Mouse (Mus musculus) heart, embryonic 10.5 days (tissue): ENCODE measurements around the gene Ssbp4. TPM values are rescaled to one million over a fixed set of nuclear protein-coding genes. Genes with fewer than 3 reads are reported as not detected.
"Not testable (repeated sequence)": the region's sequence is repeated elsewhere in the genome, so short reads cannot be mapped to it uniquely, and the experiment has no call there.

Experiments used
- DNase-seq: peaks from one replicate; pipeline ENCODE4 v3.0.0-alpha.2; 2017; ENCODE audit warnings: low spot score
- H3K27ac ChIP-seq: fragments of 300-500 bp; sonication (generic); 2 replicates; pipeline ENCODE4 v1.5.1; 2016; ENCODE audit warnings: mild to moderate bottlenecking
- H3K27me3 ChIP-seq: fragments of 300-500 bp; sonication (generic); 2 replicates; pipeline ENCODE4 v1.6.1; 2016; ENCODE audit warnings: mild to moderate bottlenecking; ENCODE audit not compliant: poor library complexity, insufficient read depth, severe bottlenecking
- H3K36me3 ChIP-seq: fragments of 300-500 bp; sonication (generic); 2 replicates; pipeline ENCODE4 v1.6.1; 2016; ENCODE audit warnings: mild to moderate bottlenecking, moderate library complexity
- H3K4me1 ChIP-seq: fragments of 300-500 bp; sonication (generic); 2 replicates; pipeline ENCODE4 v1.6.1; 2016; ENCODE audit warnings: mild to moderate bottlenecking
- H3K4me3 ChIP-seq: fragments of 300-500 bp; sonication (generic); 2 replicates; pipeline ENCODE4 v1.5.1; 2016; ENCODE audit warnings: mild to moderate bottlenecking, moderate library complexity
- H3K9me3 ChIP-seq: fragments of 300-500 bp; sonication (generic); 2 replicates; pipeline ENCODE4 v1.6.1; 2016; ENCODE audit warnings: mild to moderate bottlenecking, moderate library complexity
- WGBS: fragments of 180-500 bp; shearing (Covaris S2); methylation state at CpG from one replicate; pipeline ENCODE4 v1.1.7; 2016; 5-methylcytosine and 5-hydroxymethylcytosine counted together
- polyA plus RNA-seq: library from polyadenylated mRNA; unstranded; fragments of >200 nt; fragmentation: Nextera tagmentation; extraction: Ambion mirVana; gene quantifications from 2 replicates; pipeline ENCODE4 v1.2.1, GENCODE M21; 2016

Ssbp4 gene
- polyA plus RNA-seq, 1 experiment from 2014 or later = 107 TPM

GRCm38 (mm10) chr8:70587955-70588354 is 20.7 kb downstream of the Ssbp4 start:
- peaks cover 86% of the 10 kb centered on the region for H3K36me3 ChIP-seq
- not testable (repeated sequence) for H3K9me3 ChIP-seq, H3K27me3 ChIP-seq, DNase-seq, H3K27ac ChIP-seq, H3K4me3 ChIP-seq
- H3K4me1 ChIP-seq = peaks cover 28% of the 10 kb centered on the region
- WGBS = 91% methylated on average over 4 of the region's 4 CpGs

- H3K27me3 ChIP-seq = no peaks in the 10 kb centered on the region
- 39% methylated on average over 7 of the region's 7 CpGs for WGBS
- H3K4me1 ChIP-seq = peaks cover 12% of the 10 kb centered on the region
- peak overlapping the region; percentile 39; the same call in 1 of the 2 replicates for H3K27ac ChIP-seq
- no peak for DNase-seq
- H3K36me3 ChIP-seq = peaks cover 92% of the 10 kb centered on the region
- no peaks in the 10 kb centered on the region for H3K9me3 ChIP-seq
- no peak overlapping the region for H3K4me3 ChIP-seq
Observed at GRCm38 (mm10) chr8:70585258-70585652, 23.4 kb downstream of the Ssbp4 start.

GRCm38 (mm10) chr8:70584606-70585257 is 23.9 kb downstream of the Ssbp4 start:
- H3K36me3 ChIP-seq = peaks cover 91% of the 10 kb centered on the region

GRCm38 (mm10) chr8:70583476-70584387 is 24.9 kb downstream of the Ssbp4 start:
- Histone ChIP-seq H3K4me3 (no peak overlapping the region), H3K27me3 (no peaks in the 10 kb centered on the region), H3K36me3 (peaks cover 88% of the 10 kb centered on the region), H3K27ac (no peak overlapping the region), H3K9me3 (no peaks in the 10 kb centered on the region), H3K4me1 (peaks cover 12% of the 10 kb centered on the region)
- DNase-seq = no peak
- WGBS = 89% methylated on average over 18 of the region's 18 CpGs

More at GRCm38 (mm10) chr8:70584606-70585257, 23.9 kb downstream of the Ssbp4 start:
- DNase-seq = no peak
- Histone ChIP-seq H3K27ac (peak overlapping the region; percentile 39; the same call in 1 of the 2 replicates), H3K9me3 (no peaks in the 10 kb centered on the region), H3K27me3 (no peaks in the 10 kb centered on the region), H3K4me3 (no peak overlapping the region), H3K4me1 (peaks cover 12% of the 10 kb centered on the region)
- 89% methylated on average over 9 of the region's 9 CpGs for WGBS

- no peaks in the 10 kb centered on the region for H3K9me3 ChIP-seq
- peaks cover 63% of the 10 kb centered on the region for H3K36me3 ChIP-seq
- WGBS = 93% methylated on average over 3 of the region's 3 CpGs
- peaks cover 1% of the 10 kb centered on the region for H3K4me1 ChIP-seq
- no peak for DNase-seq
- no peak overlapping the region for H3K4me3 ChIP-seq
- no peak overlapping the region for H3K27ac ChIP-seq
- no peaks in the 10 kb centered on the region for H3K27me3 ChIP-seq
Observed at GRCm38 (mm10) chr8:70577207-70577606, 31.5 kb downstream of the Ssbp4 start.

GRCm38 (mm10) chr8:70574915-70575314 is 33.8 kb downstream of the Ssbp4 start:
- no peak overlapping the region for H3K27ac ChIP-seq
- WGBS = 71% methylated on average over 4 of the region's 4 CpGs
- no peaks in the 10 kb centered on the region for H3K9me3 ChIP-seq
- peaks cover 40% of the 10 kb centered on the region for H3K36me3 ChIP-seq
- no peak for DNase-seq
- H3K27me3 ChIP-seq = no peaks in the 10 kb centered on the region
- H3K4me1 ChIP-seq = peaks cover 24% of the 10 kb centered on the region
- H3K4me3 ChIP-seq = no peak overlapping the region

- Histone ChIP-seq H3K4me3 (no peak overlapping the region), H3K27me3 (no peaks in the 10 kb centered on the region), H3K9me3 (no peaks in the 10 kb centered on the region), H3K4me1 (peaks cover 24% of the 10 kb centered on the region), H3K36me3 (peaks cover 39% of the 10 kb centered on the region), H3K27ac (no peak overlapping the region)
- DNase-seq = no peak
Observed at GRCm38 (mm10) chr8:70574302-70574701, 34.4 kb downstream of the Ssbp4 start.

- H3K36me3 ChIP-seq = peaks cover 21% of the 10 kb centered on the region
- peaks cover 33% of the 10 kb centered on the region for H3K4me1 ChIP-seq
- H3K27me3 ChIP-seq = no peaks in the 10 kb centered on the region
- WGBS = 70% methylated on average over 6 of the region's 6 CpGs
- H3K27ac ChIP-seq = peak overlapping the region; percentile 77
- no peak for DNase-seq
- H3K9me3 ChIP-seq = no peaks in the 10 kb centered on the region
- no peak overlapping the region for H3K4me3 ChIP-seq
Observed at GRCm38 (mm10) chr8:70570990-70571389, 37.7 kb downstream of the Ssbp4 start.

- Histone ChIP-seq H3K27me3 (no peaks in the 10 kb centered on the region), H3K27ac (peak overlapping the region; percentile 77), H3K4me1 (peaks cover 39% of the 10 kb centered on the region), H3K4me3 (no peak overlapping the region), H3K36me3 (peaks cover 19% of the 10 kb centered on the region), H3K9me3 (no peaks in the 10 kb centered on the region)
- no peak for DNase-seq
Observed at GRCm38 (mm10) chr8:70570360-70570759, 38.3 kb downstream of the Ssbp4 start.

- peak overlapping the region; percentile 30; the same call in 1 of the 2 replicates for H3K27ac ChIP-seq
- DNase-seq = no peak
- H3K4me1 ChIP-seq = peaks cover 64% of the 10 kb centered on the region
- no peak overlapping the region for H3K4me3 ChIP-seq
- H3K27me3 ChIP-seq = no peaks in the 10 kb centered on the region
- 48% methylated on average over 3 of the region's 3 CpGs for WGBS
- no peaks in the 10 kb centered on the region for H3K9me3 ChIP-seq
- no peaks in the 10 kb centered on the region for H3K36me3 ChIP-seq
Observed at GRCm38 (mm10) chr8:70565561-70565960, 43.1 kb downstream of the Ssbp4 start.

- DNase-seq = no peak
- no peaks in the 10 kb centered on the region for H3K9me3 ChIP-seq
- no peak overlapping the region for H3K4me3 ChIP-seq
- peaks cover 66% of the 10 kb centered on the region for H3K4me1 ChIP-seq
- 68% methylated on average over 3 of the region's 3 CpGs for WGBS
- H3K27me3 ChIP-seq = no peaks in the 10 kb centered on the region
- no peaks in the 10 kb centered on the region for H3K36me3 ChIP-seq
- H3K27ac ChIP-seq = peak overlapping the region; percentile 56; the same call in 1 of the 2 replicates
Observed at GRCm38 (mm10) chr8:70564696-70565235, 43.9 kb downstream of the Ssbp4 start.

- peaks cover 71% of the 10 kb centered on the region for H3K4me1 ChIP-seq
- no peak for DNase-seq
- no peaks in the 10 kb centered on the region for H3K27me3 ChIP-seq
- no peaks in the 10 kb centered on the region for H3K9me3 ChIP-seq
- no peak overlapping the region; the same call in 1 of the 2 replicates for H3K27ac ChIP-seq
- no peaks in the 10 kb centered on the region for H3K36me3 ChIP-seq
- 85% methylated on average over 6 of the region's 6 CpGs for WGBS
- no peak overlapping the region for H3K4me3 ChIP-seq
Observed at GRCm38 (mm10) chr8:70563763-70564387, 44.8 kb downstream of the Ssbp4 start.
